9 mouse cellular contexts compared by ENCODE assay signal in genomic region chr10:18469279-18470135, GRCm38 (mm10).
DNase-seq lines count a peak whose midpoint lies in the region; ATAC-seq and TF ChIP-seq lines count a peak whose summit lies in the region.
"Had no signal": no experiment of that assay in that cellular context is flagged by ENCODE, and none has a peak within 500 bp of the region (broad histone marks: within the 10 kb centered on the region; RNA-seq: fewer than 3 reads in every experiment).

No protein-coding gene starts in this region.

- H3K9me3 ChIP-seq in heart, embryonic 14.5 days (ENCODE audit: control insufficient read depth, low read length), result no peaks in the 10 kb centered on the region

- ATAC-seq in heart, embryonic 14.5 days (ENCODE audit: insufficient number of reproducible peaks, insufficient read depth, low FRiP score, low read depth), result no peak
- peak; percentile 47; the same call in 1 of the 2 replicates for ATAC-seq in megakaryocyte, adult 5-6 weeks (ENCODE audit: poor library complexity, severe bottlenecking)

- no peaks in the 10 kb centered on the region for H3K27me3 ChIP-seq in heart, embryonic 14.5 days (ENCODE audit: control insufficient read depth, insufficient read depth, low read length)

- DNase-seq in gastrocnemius, adult 2 months, result no peak
- DNase-seq in gastrocnemius, postnatal 10 days, result no peak
- peak; percentile 88 for DNase-seq in ZHBTc4 (ENCODE audit: low read depth, low spot score)
- peak; percentile 58 for DNase-seq in kidney, postnatal 10 days
- DNase-seq in thymus, adult 18-20 months, result peak; percentile 15 to 34
- no peak for DNase-seq in right cerebral cortex, postnatal 4 days

- peak overlapping the region; percentile 58 for H3K9ac ChIP-seq in heart, embryonic 14.5 days (ENCODE audit: low read length)

- 2% methylated on average over 17 of the region's 17 CpGs for WGBS in heart, embryonic 14.5 days

- peaks cover 19% of the 10 kb centered on the region for H3K36me3 ChIP-seq in heart, embryonic 14.5 days (ENCODE audit: control insufficient read depth, insufficient read depth, low read length)

- no peak overlapping the region for H3K27ac ChIP-seq in gastrocnemius, adult 2 months
- peak overlapping the region in 1 of 2 experiments; percentile 21; a peak in 1 of 4 replicates for H3K27ac ChIP-seq in heart, embryonic 14.5 days (replicated peaks in 1 of 2; ENCODE audit: control insufficient read depth in 1 of 2, insufficient read depth in 1 of 2, low read depth in 2 of 2, low read length in 2 of 2)

- H3K4me2 ChIP-seq in heart, embryonic 14.5 days (ENCODE audit: low read length), result peak overlapping the region; percentile 69

- no peak for TF ChIP-seq CTCF in gastrocnemius, adult 2 months (IDR thresholded peaks at IDR 0.05)

- H3K4me1 ChIP-seq in heart, embryonic 14.5 days (ENCODE audit: control insufficient read depth in 2 of 2, insufficient read depth in 2 of 2, low read length in 2 of 2), result peaks cover 11 to 28% of the 10 kb centered on the region in 2 experiments; a peak in 3 of 4 replicates

- H3K4me3 ChIP-seq in gastrocnemius, adult 2 months, result peak overlapping the region; percentile 54
- peak overlapping the region; percentile 18 to 20 for H3K4me3 ChIP-seq in heart, embryonic 14.5 days (ENCODE audit: control insufficient read depth in 1 of 2, insufficient read depth in 1 of 2, low read depth in 1 of 2, low read length in 2 of 2)
- H3K4me3 ChIP-seq: myocyte had no signal

- intact Hi-C loops in gastrocnemius, adult 2 months (cut with DNase I), result no loop called here

Comparison
In these comparisons a context has a peak if more than half of its experiments do, and no peak if none do; other contexts are left out.
1. DNase-seq: peak in ZHBTc4 (single experiment), kidney, postnatal 10 days (single experiment) and thymus, adult 18-20 months (2 of 2); none in gastrocnemius, adult 2 months (single experiment), gastrocnemius, postnatal 10 days (single experiment) and right cerebral cortex, postnatal 4 days (single experiment).